Mouse (Mus musculus) embryo, embryonic 11.5 days (tissue): ENCODE measurements at regions not wholly inside any gene's neighbourhood (a gene's known extent, or its start where the extent isn't known, plus 50 kb on each side); places are given as distances from the start of the nearest gene placed in this dataset.
A peak's percentile ranks its signal among the peaks of the same experiment; 100 is the strongest.
"Not testable (repeated sequence)": the region's sequence is repeated elsewhere in the genome, so short reads cannot be mapped to it uniquely, and the experiment has no call there.

Experiments
- DNase-seq: peaks from one replicate; pipeline ENCODE4 v3.0.0-alpha.2; 2012; ENCODE audit warnings: low read depth, low spot score

DNA sequence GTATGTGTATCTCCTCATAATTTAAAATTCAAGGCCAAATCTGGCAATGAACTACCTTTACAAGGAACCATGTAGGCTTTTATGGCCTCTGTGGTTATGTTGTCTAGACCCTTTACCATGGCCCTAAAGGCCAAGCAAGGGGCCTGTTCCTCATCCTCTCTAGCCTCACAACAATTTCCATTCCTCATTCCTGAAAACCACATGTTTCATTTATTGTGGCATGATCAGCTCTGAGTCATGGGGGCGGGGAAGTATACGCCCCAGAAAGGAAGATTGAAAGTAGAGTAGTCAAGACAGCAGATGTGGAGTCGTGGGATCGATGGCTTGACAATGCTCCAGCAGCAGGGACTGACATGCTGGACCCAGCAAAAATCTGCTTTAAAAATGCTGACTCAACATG, 326.8 kb upstream of the Rnf219 start:
- no peak for DNase-seq

DNA sequence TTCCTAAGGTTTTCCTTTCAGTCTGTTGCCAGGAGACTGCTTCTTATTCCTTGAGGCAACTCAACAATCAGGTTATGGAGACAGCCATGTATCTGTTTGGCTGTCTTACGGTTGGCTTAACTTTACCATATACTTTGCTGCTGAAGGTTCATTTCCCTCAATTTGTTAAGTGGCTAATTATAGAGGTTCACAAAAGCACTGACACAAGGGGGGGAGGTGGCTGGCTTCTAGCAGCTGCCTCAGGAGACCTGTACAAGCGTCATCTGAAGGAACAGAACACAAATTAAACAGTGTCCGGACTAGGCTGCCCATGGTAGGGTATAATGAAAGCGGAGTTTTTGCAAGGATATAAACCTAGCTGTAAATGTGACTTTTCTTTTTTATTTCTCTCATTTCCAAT, 305.0 kb upstream of the Rnf219 start:
- DNase-seq: no peak

DNA sequence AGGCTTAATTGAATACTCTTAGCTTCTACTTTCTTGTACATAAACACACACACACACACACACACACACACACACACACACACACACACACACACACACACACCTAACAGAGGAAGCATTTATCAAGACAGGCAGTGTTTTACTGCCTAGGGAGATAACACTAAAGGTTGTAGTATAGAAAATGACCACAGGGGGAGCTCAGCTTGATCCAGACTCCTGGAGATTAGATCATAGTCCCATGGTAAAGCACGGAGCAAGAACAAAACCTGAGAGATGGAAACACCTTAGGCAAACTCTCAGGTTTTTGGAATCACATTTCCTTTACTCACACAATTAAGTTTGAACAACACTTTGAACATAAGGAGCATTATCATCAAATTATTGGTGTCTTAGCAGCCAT, 302.5 kb upstream of the Rnf219 start:
- DNase-seq: no peak

DNA sequence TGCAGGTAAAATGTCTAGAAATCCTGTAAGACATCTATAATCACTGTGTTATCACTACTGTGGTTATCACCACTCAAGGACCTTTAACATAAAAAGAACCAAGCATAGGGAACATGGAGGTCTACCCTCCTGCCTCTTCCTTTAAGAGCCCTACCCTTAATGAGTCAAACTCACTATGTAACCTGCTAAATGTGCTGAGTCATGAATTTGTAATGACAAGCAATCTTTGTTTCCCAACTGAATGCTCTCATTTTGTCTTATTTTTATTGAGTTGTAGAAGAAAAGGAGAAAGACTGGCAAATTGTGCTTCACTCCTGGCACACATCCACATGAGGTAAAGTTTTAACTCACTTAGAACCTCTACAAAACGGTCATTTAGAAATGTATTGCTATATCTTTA, 301.8 kb upstream of the Rnf219 start:
- DNase-seq: no peak

DNA sequence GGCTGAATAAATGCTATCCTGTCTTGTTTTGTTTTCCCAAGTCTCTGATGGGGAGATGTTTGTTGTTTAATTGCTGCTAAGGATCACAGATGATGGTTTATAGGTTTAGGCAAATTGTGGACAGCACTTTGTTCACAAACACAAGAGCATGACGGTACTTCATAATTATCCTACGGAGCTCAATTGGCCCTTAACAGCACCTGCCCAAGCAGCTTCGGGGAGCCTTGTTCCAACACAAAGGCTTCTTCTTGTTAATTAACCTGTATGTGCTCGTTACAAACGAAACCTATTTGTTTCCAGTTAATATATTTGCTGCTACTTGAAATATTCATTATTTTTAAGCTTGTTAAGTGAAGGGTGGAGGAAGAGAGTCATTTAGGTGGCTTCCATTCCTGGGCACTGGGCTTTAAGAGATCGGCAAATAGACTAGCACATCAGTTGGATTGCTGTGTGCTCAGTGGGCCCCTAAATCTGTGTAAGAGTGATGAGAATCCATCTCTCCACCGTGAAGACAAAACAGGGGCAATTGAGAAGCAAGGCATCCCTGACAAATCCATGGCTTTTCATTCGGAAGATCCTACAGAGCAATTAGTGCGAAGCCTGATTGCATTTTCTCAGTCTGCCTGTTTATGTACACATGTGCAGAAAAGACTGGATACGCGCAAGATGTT, 299.6 kb upstream of the Rnf219 start:
- no peak for DNase-seq

DNA sequence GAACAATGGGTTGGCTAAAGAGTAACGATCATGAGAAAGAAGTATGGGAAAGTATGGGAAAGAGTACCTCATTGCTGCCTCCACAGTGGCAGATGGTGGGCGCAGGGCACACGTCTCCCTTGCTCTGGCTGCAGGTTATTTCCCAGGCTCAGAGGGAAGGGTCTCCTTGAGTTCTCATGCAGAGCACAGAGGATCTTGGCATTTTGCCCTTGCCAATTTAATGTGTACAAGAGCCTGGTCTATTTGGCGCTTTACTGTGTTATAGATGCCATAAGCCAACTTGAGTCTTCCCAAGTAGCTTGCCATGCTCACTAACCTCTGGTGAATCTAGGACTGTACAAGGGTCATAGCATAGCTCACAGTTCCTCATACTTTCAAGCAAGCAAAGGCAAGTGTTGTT, 296.7 kb upstream of the Rnf219 start:
- DNase-seq: no peak

DNA sequence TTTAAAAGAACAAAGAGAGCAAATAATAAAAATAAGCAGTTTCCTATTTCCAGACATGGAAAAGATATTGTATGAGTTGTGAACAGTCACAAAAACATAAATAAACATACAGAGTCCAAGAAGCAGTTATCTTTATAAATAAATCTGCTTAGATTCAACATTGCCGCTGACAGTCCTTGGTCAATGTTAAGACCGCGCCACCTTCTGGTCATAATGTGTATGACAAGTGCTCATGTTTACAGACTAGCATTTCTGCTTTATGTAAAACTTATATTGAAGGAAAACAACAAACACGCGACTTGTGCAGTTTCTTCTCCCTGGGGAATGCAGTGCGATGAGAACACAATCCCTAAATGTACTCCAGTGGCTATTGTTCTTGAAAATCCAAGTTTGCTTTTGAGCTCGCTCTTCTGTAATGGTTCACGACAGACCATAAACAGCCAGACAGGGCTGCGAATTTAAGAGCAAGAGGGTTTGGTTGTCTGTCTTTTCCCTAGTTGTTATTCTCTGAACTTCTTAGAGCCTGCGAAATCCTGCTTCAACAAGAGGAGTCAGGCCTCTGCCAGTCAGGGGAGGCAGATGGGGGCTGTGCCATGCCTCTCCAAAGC, 291.6 kb upstream of the Rnf219 start:
- peak; percentile 63 for DNase-seq

DNA sequence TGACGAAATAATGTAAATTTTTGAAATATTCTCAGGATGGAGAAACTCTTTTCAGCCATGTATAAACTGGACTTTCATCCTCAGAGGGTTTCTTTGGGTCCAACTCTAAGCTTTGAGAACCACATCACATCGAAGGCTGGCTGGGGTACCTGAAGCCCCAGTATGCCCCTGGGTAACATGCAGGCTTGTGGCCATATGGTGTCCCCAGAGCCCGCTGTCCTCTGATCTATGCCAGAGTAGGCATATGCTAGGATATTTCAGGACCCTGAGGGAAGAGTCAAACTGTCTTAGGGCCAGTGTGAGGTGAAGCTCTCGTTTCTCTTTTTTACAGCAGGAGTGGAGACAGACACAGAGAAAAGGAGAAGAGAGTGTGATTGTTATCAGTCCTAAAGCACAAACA, 289.6 kb upstream of the Rnf219 start:
- no peak for DNase-seq

DNA sequence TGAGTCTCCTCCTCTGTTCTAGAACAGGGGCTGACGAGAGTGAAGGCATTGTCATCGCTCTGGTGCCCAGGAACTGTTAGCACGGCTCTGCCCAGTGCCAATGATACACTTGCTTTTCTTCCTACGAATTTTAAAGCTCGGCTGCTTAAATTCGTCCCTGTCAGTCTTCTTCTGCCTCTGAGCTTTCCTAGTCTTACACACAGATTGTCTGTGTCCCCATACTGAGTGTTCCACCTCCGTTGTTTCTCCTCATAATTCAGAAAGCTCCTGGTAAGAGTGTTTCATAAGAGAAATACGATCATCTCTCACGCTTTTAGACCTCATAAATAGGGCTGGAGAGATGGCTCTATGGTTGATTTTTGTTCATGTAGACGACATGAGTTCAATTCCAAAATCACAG, 282.9 kb upstream of the Rnf219 start:
- no peak for DNase-seq

DNA sequence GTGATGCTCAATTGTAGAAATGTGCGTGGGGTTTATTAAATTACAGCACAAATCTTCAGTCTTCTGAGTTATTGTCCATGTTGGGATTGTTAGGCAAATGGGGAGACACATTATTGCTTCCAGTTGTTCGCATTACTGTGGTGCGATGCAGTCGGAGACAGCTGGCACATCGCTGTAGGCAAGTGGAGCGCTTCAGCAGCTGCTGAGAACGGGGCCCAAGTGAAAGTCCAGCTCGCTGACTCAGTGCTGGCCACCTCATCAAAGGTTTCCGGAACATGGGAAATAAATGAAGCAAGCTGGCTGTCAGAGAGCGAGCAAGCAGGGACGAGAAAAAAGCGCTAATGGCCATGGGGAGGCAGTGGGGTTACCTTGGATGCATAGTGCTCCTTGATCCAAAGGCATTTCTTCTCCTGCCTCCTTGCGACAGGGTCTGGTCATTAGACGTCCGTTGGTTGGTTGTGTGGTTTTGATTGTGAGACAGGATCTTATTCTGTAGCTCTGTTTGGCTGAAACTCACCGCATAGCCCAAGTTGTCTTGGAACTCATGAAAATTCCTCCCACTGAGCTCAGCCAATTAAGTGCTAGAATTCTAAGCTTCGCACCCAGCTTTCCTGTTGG, 274.0 kb upstream of the Rnf219 start:
- DNase-seq: peak; percentile 29

DNA sequence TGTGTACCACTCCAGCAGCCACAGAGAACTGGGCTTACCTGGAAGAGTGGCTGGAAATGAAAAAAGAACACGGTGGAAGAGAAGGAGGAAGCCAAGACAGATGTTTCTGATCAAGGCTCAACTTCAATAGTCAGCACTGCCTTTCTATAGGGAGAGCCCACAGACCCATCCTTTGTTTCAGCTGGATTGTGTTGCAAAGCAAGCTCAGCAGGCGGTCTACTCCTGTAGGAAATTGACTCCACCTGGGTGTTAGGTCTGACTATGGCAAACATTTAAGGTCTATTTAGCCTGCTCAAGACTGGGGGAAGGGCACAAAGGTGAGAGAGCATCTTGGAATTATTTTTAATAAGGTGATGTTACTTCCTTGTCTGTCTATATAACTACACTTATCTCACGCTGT, 266.9 kb upstream of the Rnf219 start:
- DNase-seq: no peak

DNA sequence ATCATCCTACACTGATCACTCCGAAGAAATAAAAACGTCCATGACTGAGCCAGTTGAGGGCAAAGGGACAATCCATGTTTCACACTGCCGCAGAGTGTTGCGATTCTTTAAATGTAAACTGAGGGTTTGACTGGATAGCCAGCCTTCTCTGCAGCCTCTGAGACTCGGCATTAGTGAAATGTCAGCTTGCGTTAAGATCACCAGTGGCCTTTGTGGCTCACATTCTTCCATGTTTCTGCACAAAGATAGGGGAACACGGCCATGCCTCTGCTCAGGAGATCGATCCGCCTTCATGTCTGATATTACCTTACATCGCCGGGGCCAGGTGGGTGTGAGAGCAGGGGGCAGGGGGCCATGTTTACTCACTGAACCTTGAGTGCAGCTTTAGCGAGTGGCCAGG, 262.6 kb upstream of the Rnf219 start:
- DNase-seq: no peak

DNA sequence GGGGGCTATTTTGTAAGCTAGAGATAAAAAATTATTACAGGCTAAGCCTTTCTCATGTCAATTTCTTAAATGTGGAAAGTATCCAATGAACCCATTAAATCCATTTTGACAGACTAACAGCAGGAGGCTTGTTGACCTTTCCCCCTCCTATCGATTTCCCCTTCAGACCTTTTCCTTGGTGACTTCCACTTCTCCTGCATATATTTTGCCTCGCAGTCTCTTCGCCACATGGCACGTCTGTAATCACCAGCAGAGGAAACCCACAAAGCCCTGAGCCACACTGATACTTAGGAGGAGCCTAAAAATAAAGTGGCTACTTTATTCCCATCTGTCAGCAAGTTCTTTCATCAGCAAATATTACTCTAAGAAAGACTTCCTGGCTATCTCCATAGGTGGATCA, 247.5 kb upstream of the Rnf219 start:
- DNase-seq: no peak

DNA sequence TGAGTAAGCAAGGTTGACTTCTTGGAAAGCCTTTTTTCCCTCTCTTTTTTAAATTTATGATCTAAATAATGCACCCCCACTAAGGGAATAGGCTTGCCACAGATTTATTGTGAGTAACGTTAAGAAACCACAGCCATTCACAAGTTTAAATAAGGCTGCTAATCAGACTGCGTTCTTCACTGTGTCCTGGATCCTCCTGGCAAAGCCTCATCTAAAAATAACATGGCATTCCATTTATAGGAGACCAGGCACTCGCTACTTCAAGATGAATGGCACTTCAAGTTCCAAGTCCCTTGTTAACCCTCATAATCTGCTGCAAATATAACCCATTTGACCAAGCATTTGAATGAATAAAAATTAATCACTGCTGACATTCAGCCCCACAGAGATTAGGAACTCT, 211.8 kb upstream of the Rnf219 start:
- no peak for DNase-seq

DNA sequence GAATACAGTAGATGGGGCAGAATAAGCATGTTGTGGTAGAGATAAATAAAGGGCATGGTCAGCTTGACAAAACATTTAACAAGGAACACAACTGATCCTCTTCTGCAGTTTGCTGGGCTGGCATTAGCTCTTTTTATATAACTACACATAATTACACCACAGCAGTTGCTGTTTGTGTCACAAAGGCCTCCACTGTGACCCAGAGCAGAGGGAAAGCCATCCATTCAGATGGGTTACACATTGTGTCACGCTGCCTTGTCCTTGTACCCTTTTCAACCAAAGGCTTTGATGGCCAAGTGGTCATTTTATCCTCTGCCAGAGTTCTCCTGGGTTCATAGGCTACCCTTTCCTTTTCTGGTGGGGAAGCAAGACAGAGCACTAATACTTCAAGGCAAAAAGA, 209.6 kb upstream of the Rnf219 start:
- DNase-seq: no peak

DNA sequence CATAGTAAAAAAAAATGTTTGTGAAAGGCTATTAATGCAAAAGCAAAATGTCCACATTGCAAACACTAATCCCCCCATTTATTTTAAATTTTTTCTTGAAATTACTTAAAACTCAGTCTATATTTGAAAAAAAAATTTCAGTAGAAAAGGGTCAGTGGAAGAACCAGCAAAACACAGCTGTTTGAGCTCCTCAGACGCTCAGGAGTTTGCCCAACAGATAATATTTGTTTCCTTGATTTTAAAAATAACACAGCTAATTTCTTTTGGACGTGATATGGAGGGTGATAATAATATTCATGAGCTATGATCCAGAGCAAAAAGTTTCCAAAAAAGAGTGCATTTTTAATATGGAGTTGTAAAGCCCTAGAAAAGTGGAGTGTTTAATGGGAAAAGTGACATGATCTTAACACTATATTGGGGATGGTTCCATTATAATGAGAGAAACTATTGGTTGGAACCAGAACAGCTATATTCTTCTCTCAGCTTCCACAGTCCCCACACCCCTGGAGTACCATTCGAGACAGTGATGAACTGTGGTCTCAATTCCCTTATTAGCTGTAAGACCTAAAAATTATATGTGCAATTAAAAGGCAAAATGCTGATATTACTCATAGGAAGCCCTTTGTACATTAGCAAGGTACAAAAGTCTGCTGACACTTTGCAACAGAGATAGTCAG, 209.0 kb upstream of the Rnf219 start:
- no peak for DNase-seq

DNA sequence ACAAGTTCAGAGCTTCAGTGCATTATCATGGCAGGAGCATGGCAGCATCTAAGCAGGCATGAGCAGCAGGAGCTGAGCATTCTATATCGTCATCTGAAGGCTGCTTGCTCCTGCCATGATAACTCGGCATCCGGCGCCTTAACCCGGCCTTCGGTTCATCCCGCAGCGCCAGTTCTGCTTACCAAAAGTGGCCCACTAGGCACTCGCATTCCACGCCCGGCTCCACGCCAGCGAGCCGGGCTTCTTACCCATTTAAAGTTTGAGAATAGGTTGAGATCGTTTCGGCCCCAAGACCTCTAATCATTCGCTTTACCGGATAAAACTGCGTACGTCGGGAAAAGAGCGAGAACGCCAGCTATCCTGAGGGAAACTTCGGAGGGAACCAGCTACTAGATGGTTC, 193.2 kb upstream of the Rnf219 start:
- DNase-seq: not testable (repeated sequence)

DNA sequence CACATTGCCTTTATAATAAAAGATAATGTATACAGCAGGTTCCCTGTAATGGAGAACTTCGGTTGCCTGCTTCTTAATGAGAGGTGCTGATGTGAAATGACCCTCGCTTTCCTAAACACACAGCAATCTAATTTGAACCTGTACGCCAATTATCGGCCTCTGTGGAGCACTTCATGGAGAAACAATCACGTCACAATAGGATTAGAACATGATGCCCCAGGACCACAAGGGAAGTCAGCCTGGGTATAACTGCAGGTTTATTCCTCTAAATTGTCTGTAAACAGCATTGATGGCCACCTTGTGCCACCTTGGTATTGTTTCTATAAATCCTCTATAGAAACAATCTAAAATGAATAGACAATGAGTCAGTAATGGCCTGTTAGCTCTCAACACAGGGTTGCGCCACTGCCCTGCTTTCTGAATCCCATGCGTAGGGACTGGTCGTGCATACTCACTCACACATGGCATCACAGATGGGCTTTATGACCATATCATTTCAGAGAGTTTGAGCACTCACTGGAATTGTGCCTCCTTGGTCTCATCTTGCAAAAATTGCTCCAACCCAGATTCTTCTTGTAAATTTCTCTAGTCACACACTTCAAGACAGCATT, 179.9 kb upstream of the Rnf219 start:
- no peak for DNase-seq

DNA sequence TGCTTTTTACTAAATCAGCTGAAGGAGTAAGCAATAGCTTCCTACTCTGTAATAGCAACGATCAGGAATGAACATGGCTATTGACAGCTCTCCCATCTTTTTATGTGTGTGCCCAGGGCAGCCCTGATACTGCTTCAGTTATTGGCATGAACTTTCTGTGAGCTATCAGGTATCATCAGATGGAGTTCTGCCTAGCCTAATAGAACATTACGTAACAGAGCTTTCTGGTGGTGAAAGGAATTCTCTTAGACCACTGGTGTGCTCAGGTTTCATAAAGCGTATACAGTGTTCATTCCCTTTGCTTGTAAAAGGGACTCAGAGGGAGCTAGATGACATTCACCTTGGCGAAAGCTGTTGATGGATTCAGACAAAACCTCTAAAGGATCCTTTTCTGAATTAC, 176.5 kb upstream of the Rnf219 start:
- DNase-seq: no peak

DNA sequence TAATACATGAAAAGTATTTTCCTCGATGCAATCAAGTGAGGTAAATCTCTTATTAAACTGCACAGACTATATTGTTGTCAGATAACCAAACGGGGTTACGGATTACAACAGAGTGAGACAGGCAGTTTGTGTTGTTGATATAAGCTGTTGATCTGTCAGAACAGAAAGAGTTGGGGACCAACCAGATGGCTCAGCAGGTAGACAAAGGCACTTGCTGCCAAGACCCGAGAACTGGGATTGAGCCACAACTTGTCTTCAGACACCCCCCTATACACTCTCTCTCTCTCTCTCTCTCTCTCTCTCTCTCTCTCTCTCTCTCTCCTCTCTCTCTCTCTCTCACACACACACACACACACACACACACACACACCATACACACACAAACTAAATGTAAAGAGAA, 172.7 kb upstream of the Rnf219 start:
- DNase-seq: no peak

DNA sequence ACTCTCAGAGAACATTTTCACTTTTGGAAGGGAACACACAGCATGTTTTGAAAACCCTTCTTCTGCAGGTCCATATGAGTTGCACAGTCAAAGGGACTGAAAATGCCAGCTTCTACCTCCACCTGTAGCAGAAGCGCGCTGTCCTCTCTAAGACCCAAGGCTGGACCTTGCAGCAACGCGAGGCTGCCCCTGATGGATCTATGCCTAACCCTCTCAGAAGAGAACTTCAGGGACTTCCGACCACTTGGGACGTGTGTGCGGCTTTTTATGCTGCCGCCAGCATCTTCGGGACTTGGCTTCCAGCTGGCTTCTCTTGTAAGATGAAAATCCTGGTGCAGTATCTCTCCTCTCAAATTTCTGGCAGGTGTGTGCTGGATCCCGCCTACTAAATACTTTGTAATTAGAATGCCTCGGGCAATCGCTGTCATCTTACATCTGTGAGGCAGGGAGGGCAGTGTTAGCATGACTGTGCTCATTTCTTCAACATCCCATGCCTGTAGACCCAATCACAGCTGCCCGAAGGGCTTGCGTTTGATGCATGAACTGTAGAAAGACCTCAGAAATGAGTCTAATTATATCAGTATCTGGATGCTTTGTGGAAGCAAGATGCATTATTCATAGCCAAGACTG, 171.8 kb upstream of the Rnf219 start:
- DNase-seq: no peak

DNA sequence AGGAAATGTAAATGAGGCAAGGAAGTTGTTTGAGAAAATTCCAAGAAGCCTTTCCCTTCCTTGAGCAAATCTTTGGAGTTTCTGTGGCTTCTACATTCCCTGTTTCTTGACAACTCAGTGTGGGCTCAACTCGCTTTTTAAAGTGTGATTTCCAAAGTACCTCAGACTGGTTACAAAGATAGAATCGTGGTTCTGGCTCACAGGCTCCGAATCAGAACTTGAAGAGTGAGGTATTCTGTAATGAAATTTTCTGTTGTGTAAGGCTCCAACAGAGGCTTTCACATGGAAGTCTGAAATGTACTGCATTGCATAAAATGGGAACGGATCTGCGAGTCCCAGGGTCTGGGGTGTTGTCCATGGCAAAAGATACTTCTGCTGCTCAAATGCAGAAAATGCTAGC, 170.2 kb upstream of the Rnf219 start:
- no peak for DNase-seq
